Comparison of ENCODE assay signal across 13 mouse cellular contexts in the genomic region with DNA sequence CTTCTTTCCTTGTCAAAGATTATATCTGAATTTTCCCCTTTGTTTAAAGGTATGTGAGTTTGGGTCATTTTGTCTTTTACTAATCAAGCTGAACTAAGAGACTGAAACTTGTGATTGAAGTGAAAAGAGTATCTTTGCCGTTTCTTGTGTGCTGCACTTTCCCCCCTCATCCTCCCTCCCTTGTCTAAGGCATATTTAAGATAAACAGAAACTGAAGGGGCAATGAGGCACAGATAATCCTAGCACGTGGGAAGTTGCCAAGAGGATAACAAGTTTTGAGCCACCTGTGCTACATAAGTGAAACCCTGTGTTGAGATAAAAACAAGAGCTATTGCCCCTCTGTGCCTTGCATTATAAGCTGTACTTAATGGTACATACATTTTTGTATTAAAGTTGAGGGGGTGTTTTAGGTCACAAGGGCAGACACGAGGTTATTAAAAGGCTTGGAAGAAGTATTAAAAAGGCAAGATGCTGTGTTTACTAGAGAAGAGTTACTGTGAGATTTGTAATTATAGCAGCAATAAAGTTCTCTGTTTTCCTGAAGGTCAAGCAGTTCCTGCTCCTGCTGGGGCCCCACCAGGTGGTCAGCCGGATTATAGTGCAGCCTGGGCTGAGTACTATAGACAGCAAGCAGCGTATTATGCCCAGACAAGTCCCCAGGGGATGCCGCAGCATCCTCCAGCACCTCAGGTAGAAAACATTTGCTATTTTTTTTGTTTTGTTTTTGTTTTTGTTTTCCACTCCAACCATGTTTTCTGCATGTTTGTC. TPM values are rescaled to one million over a fixed set of nuclear protein-coding genes. Genes with fewer than 3 reads are reported as not detected.
DNase-seq lines count a peak whose midpoint lies in the region; ATAC-seq and TF ChIP-seq lines count a peak whose summit lies in the region.
"Had no signal": no experiment of that assay in that cellular context is flagged by ENCODE, and none has a peak within 500 bp of the region (broad histone marks: within the 10 kb centered on the region; RNA-seq: fewer than 3 reads in every experiment).

No protein-coding gene starts in this region.

- 50% methylated on average over 6 of the region's 6 CpGs for WGBS in heart, embryonic 16.5 days
- WGBS in liver, embryonic 16.5 days (ENCODE audit: insufficient replicate concordance): 57% methylated on average over 6 of the region's 6 CpGs
- WGBS in forebrain, embryonic 15.5 days: 56% methylated on average over 6 of the region's 6 CpGs

- peak overlapping the region; percentile 6 for H3K27ac ChIP-seq in heart, embryonic 16.5 days (ENCODE audit: low read length)
- H3K27ac ChIP-seq in ES-E14 (ENCODE audit: insufficient read depth, low read depth, low read length, poor library complexity, severe bottlenecking): no peak overlapping the region; the same call in 1 of the 2 replicates
- no peak overlapping the region for H3K27ac ChIP-seq in liver, embryonic 16.5 days (ENCODE audit: low read length)
- H3K27ac ChIP-seq in forebrain, embryonic 15.5 days (replicated peaks): no peak overlapping the region
- H3K27ac ChIP-seq: hindbrain, postnatal 0 days; midbrain, embryonic 10.5 days had no signal

- no peaks in the 10 kb centered on the region for H3K9me3 ChIP-seq in heart, embryonic 16.5 days (replicated peaks; ENCODE audit: control insufficient read depth, low read length)
- no peaks in the 10 kb centered on the region for H3K9me3 ChIP-seq in ES-E14 (ENCODE audit: control insufficient read depth, insufficient read depth, low read depth, low read length)
- no peaks in the 10 kb centered on the region for H3K9me3 ChIP-seq in liver, embryonic 16.5 days (replicated peaks; ENCODE audit: control insufficient read depth, low read length)
- H3K9me3 ChIP-seq in forebrain, embryonic 15.5 days: no peaks in the 10 kb centered on the region
- H3K9me3 ChIP-seq: midbrain, embryonic 10.5 days had no signal

- no peak overlapping the region for H3K9ac ChIP-seq in heart, embryonic 16.5 days (ENCODE audit: low read length)
- no peak overlapping the region for H3K9ac ChIP-seq in ES-E14 (ENCODE audit: insufficient read depth, low read depth, low read length, poor library complexity, severe bottlenecking)
- H3K9ac ChIP-seq in liver, embryonic 16.5 days (ENCODE audit: low read depth, low read length): no peak overlapping the region
- no peak overlapping the region for H3K9ac ChIP-seq in forebrain, embryonic 15.5 days (replicated peaks)

- peaks cover 35% of the 10 kb centered on the region for H3K36me3 ChIP-seq in heart, embryonic 16.5 days (ENCODE audit: control insufficient read depth, insufficient read depth)
- H3K36me3 ChIP-seq in ES-E14 (ENCODE audit: control insufficient read depth, insufficient read depth, low read length, poor library complexity, severe bottlenecking): peaks cover 14% of the 10 kb centered on the region
- peaks cover 48% of the 10 kb centered on the region for H3K36me3 ChIP-seq in liver, embryonic 16.5 days (ENCODE audit: control insufficient read depth, insufficient read depth)
- H3K36me3 ChIP-seq in forebrain, embryonic 15.5 days: peaks cover 76% of the 10 kb centered on the region

- no peaks in the 10 kb centered on the region for H3K27me3 ChIP-seq in heart, embryonic 16.5 days (ENCODE audit: control insufficient read depth, insufficient read depth, low read length)
- H3K27me3 ChIP-seq in liver, embryonic 16.5 days (ENCODE audit: control insufficient read depth, insufficient read depth, low read depth, low read length): no peaks in the 10 kb centered on the region
- no peaks in the 10 kb centered on the region for H3K27me3 ChIP-seq in forebrain, embryonic 15.5 days
- H3K27me3 ChIP-seq: Patski had no signal

- no peak for DNase-seq in heart, adult 18-20 months
- DNase-seq in ES-E14 (ENCODE audit: low read depth, low spot score): peak; percentile 56
- DNase-seq in thymus, postnatal 4 days: no peak
- DNase-seq: adrenal gland, adult 2 months; right cerebral cortex, postnatal 4 days; thymus, adult 2 months had no signal

- H3K4me3 ChIP-seq in heart, embryonic 16.5 days (ENCODE audit: low read length): no peak overlapping the region
- no peak overlapping the region for H3K4me3 ChIP-seq in ES-E14 (ENCODE audit: insufficient read depth in 1 of 2, low read depth in 1 of 2, low read length in 2 of 2, poor library complexity in 1 of 2, severe bottlenecking in 1 of 2)
- no peak overlapping the region for H3K4me3 ChIP-seq in liver, embryonic 16.5 days (ENCODE audit: low read depth, low read length)
- no peak overlapping the region for H3K4me3 ChIP-seq in forebrain, embryonic 15.5 days
- H3K4me3 ChIP-seq: midbrain, embryonic 10.5 days had no signal

- no peaks in the 10 kb centered on the region for H3K4me1 ChIP-seq in heart, embryonic 16.5 days (ENCODE audit: control insufficient read depth, insufficient read depth, low read length)
- peaks cover 0 to 13% of the 10 kb centered on the region in 2 experiments; a peak in 1 of 4 replicates for H3K4me1 ChIP-seq in ES-E14 (ENCODE audit: control insufficient read depth in 2 of 2, insufficient read depth in 2 of 2, low read length in 2 of 2, poor library complexity in 1 of 2)
- H3K4me1 ChIP-seq in liver, embryonic 16.5 days (ENCODE audit: control insufficient read depth, low read depth, low read length): no peaks in the 10 kb centered on the region; the same call in 1 of the 2 replicates
- no peaks in the 10 kb centered on the region for H3K4me1 ChIP-seq in forebrain, embryonic 15.5 days
- H3K4me1 ChIP-seq: midbrain, embryonic 10.5 days had no signal

- in situ Hi-C loops in ES-E14 (cut with MboI; ENCODE audit: low sequenced_read_pairs in 2 of 2, unreplicated experiment in 2 of 2): no loop called here

- no peak overlapping the region for H3K4me2 ChIP-seq in heart, embryonic 16.5 days (ENCODE audit: low read depth, low read length)
- H3K4me2 ChIP-seq in liver, embryonic 16.5 days (ENCODE audit: low read depth, low read length): no peak overlapping the region
- no peak overlapping the region for H3K4me2 ChIP-seq in forebrain, embryonic 15.5 days (replicated peaks)

- ATAC-seq in heart, embryonic 16.5 days (replicated peaks; ENCODE audit: extremely low read depth, insufficient read depth, low FRiP score): no peak
- ATAC-seq in common myeloid progenitor, adult 5-6 weeks (replicated peaks; ENCODE audit: low read depth, poor library complexity, severe bottlenecking): peak; percentile 60; the same call in 1 of the 2 replicates
- ATAC-seq in liver, embryonic 16.5 days (ENCODE audit: low read depth): peak; percentile 71
- no peak for ATAC-seq in forebrain, embryonic 15.5 days (replicated peaks)
- ATAC-seq: hindbrain, postnatal 0 days; Patski had no signal

TF ChIP-seq in ES-E14, 5 proteins besides CTCF, POLR2A, EP300 and RAD21:
- no peak for TF ChIP-seq CHD2 (IDR thresholded peaks at IDR 0.05; ENCODE audit: low read depth, low read length)
- no peak for TF ChIP-seq ZNF384 (IDR thresholded peaks at IDR 0.05; ENCODE audit: low read depth, low read length)
- no peak for TF ChIP-seq HCFC1 (IDR thresholded peaks at IDR 0.05; ENCODE audit: borderline replicate concordance, insufficient read depth, low read length)
- no peak for TF ChIP-seq ZC3H11A (IDR thresholded peaks at IDR 0.05; ENCODE audit: borderline replicate concordance, low read depth, low read length)
- TF ChIP-seq MAFK (IDR thresholded peaks at IDR 0.05; ENCODE audit: insufficient read depth, low read depth, low read length): no peak

RNA-seq across cellular contexts. Expression of a gene that starts 21.3 kb away (rescaled TPM):
- 116 and 124 TPM in 2 replicates for polyA plus RNA-seq in heart, embryonic 16.5 days (2015; fragmentation: Nextera tagmentation; extraction: Ambion mirVana)
- total RNA-seq in heart, adult 18-20 months (2021): 10 to 100 TPM; 51.2 to 52.5 TPM
- total RNA-seq in ES-E14 (2012; rRNA removed): 242 and 244 TPM in 2 replicates
- total RNA-seq in common myeloid progenitor, adult 5-6 weeks (2017): 244 and 251 TPM in 2 replicates
- 53.0 and 58.0 TPM in 2 replicates for polyA plus RNA-seq in liver, embryonic 16.5 days (2015; fragmentation: Nextera tagmentation; extraction: Ambion mirVana)
- 302 and 309 TPM in 2 replicates for polyA plus RNA-seq in forebrain, embryonic 15.5 days (2015; fragmentation: Nextera tagmentation; extraction: Ambion mirVana)

RNA-seq across cellular contexts. Expression of a gene that starts 21.4 kb away (rescaled TPM):
- 49.1 and 57.7 TPM in 2 replicates for polyA plus RNA-seq in heart, embryonic 16.5 days (2015; fragmentation: Nextera tagmentation; extraction: Ambion mirVana)
- total RNA-seq in heart, adult 18-20 months (2021): 100 to 1,000 TPM; 118 to 137 TPM
- 5.9 and 8.6 TPM in 2 replicates for total RNA-seq in ES-E14 (2012; rRNA removed)
- 72.1 and 88.3 TPM in 2 replicates for total RNA-seq in common myeloid progenitor, adult 5-6 weeks (2017)
- 37.1 and 39.3 TPM in 2 replicates for polyA plus RNA-seq in liver, embryonic 16.5 days (2015; fragmentation: Nextera tagmentation; extraction: Ambion mirVana)
- polyA plus RNA-seq in forebrain, embryonic 15.5 days (2015; fragmentation: Nextera tagmentation; extraction: Ambion mirVana): 29.8 and 35.4 TPM in 2 replicates

RNA-seq across cellular contexts. Expression of a gene that starts 34.6 kb away (rescaled TPM):
- polyA plus RNA-seq in heart, embryonic 16.5 days (2015; fragmentation: Nextera tagmentation; extraction: Ambion mirVana): 224 and 231 TPM in 2 replicates
- 100 to 1,000 TPM; 321 to 331 TPM for total RNA-seq in heart, adult 18-20 months (2021)
- 2.6 and 3.1 TPM in 2 replicates for total RNA-seq in ES-E14 (2012; rRNA removed)
- total RNA-seq in common myeloid progenitor, adult 5-6 weeks (2017): 0.64 TPM in 1 of 2 replicates, not detected in the other
- polyA plus RNA-seq in liver, embryonic 16.5 days (2015; fragmentation: Nextera tagmentation; extraction: Ambion mirVana): 1.3 and 1.9 TPM in 2 replicates
- 2.8 and 3.9 TPM in 2 replicates for polyA plus RNA-seq in forebrain, embryonic 15.5 days (2015; fragmentation: Nextera tagmentation; extraction: Ambion mirVana)
- polyA plus RNA-seq: adrenal gland, adult 2 months had no signal

Comparison
In these comparisons a context has a peak if more than half of its experiments do, and no peak if none do; other contexts are left out.
1. ATAC-seq: peak in common myeloid progenitor, adult 5-6 weeks (single experiment) and liver, embryonic 16.5 days (single experiment); none in heart, embryonic 16.5 days (single experiment) and forebrain, embryonic 15.5 days (single experiment).
2. RNA of a gene that starts 34.6 kb away (total RNA-seq): 321 to 331 TPM in heart, adult 18-20 months; 2.6 to 3.1 TPM in ES-E14 and 0.64 TPM in common myeloid progenitor, adult 5-6 weeks; every median in the first group is over 10 times any median in the second.